Mouse (Mus musculus): ENCODE data around the gene Clca2.

- TF ChIP-seq EP300 (IDR thresholded peaks at IDR 0.05; ENCODE audit: low read depth) (no peak), CTCF (IDR thresholded peaks at IDR 0.05; ENCODE audit: low read depth) (no peak)
Observed at GRCm38 (mm10) chr3:145038813-145039212, 60.4 kb downstream of the Clca2 start.
